Mouse (Mus musculus) midbrain, embryonic 14.5 days (tissue): Measurements from ENCODE around the gene Gm20481. TPM values are rescaled to one million over a fixed set of nuclear protein-coding genes. Genes with fewer than 3 reads are reported as not detected.
A peak's percentile ranks its signal among the peaks of the same experiment; 100 is the strongest.

Experiments used
- ATAC-seq: fragments of 200-750 bp; cut with Nextera tagmentation; 2 replicates; pipeline ENCODE4 v1.8.0; 2017; ENCODE audit warnings: moderate number of reproducible peaks, moderate library complexity; ENCODE audit not compliant: low FRiP score, low TSS enrichment
- DNase-seq: peaks from one replicate; pipeline ENCODE4 v3.0.0-alpha.2; 2015
- H3K27ac ChIP-seq: fragments of 300-500 bp; sonication (generic); replicated peaks from 2 replicates; pipeline ENCODE4 v1.5.1; 2014; ENCODE audit warnings: mild to moderate bottlenecking, low read depth, low read length, moderate library complexity
- H3K27me3 ChIP-seq: fragments of 300-500 bp; sonication (generic); 2 replicates; pipeline ENCODE4 v1.6.1; 2014; ENCODE audit warnings: low read length, control low read depth, mixed read lengths; ENCODE audit not compliant: control insufficient read depth, insufficient read depth
- H3K36me3 ChIP-seq: fragments of 300-500 bp; sonication (generic); 2 replicates; pipeline ENCODE4 v1.6.1; 2014; ENCODE audit warnings: low read length, control low read depth; ENCODE audit not compliant: control insufficient read depth, insufficient read depth
- H3K4me1 ChIP-seq: fragments of 300-500 bp; sonication (generic); 2 replicates; pipeline ENCODE4 v1.6.1; 2014; ENCODE audit warnings: mild to moderate bottlenecking, antibody characterized with exemption, low read length, control low read depth; ENCODE audit not compliant: control insufficient read depth, insufficient read depth
- H3K4me2 ChIP-seq: fragments of 300-500 bp; sonication (generic); 2 replicates; pipeline ENCODE4 v1.6.1; 2014; ENCODE audit warnings: mild to moderate bottlenecking, low read length, moderate library complexity
- H3K4me3 ChIP-seq: fragments of 300-500 bp; sonication (generic); replicated peaks from 2 replicates; pipeline ENCODE4 v1.5.1; 2014; ENCODE audit warnings: low read depth, low read length
- H3K9ac ChIP-seq: fragments of 300-500 bp; sonication (generic); replicated peaks from 2 replicates; pipeline ENCODE4 v1.6.1; 2014; ENCODE audit warnings: mild to moderate bottlenecking, low read length, moderate library complexity
- H3K9me3 ChIP-seq: fragments of 300-500 bp; sonication (generic); 2 replicates; pipeline ENCODE4 v1.6.1; 2016; ENCODE audit warnings: low read length, control low read depth, mixed read lengths; ENCODE audit not compliant: control insufficient read depth
- WGBS: fragments of 180-500 bp; shearing (Covaris S2); extraction: QIAGEN DNeasy Blood & Tissue Kit; methylation state at CpG from one replicate; pipeline ENCODE4 v1.1.7; 2014; 5-methylcytosine and 5-hydroxymethylcytosine counted together
- polyA plus RNA-seq: library from polyadenylated mRNA; unstranded; fragments of >200 nt; fragmentation: Nextera tagmentation; extraction: Ambion mirVana; gene quantifications from 2 replicates; pipeline ENCODE4 v1.2.1, GENCODE M21; 2014

Gene Gm20481
- polyA plus RNA-seq, 1 experiment from 2014 or later, result 2.3 TPM

DNA sequence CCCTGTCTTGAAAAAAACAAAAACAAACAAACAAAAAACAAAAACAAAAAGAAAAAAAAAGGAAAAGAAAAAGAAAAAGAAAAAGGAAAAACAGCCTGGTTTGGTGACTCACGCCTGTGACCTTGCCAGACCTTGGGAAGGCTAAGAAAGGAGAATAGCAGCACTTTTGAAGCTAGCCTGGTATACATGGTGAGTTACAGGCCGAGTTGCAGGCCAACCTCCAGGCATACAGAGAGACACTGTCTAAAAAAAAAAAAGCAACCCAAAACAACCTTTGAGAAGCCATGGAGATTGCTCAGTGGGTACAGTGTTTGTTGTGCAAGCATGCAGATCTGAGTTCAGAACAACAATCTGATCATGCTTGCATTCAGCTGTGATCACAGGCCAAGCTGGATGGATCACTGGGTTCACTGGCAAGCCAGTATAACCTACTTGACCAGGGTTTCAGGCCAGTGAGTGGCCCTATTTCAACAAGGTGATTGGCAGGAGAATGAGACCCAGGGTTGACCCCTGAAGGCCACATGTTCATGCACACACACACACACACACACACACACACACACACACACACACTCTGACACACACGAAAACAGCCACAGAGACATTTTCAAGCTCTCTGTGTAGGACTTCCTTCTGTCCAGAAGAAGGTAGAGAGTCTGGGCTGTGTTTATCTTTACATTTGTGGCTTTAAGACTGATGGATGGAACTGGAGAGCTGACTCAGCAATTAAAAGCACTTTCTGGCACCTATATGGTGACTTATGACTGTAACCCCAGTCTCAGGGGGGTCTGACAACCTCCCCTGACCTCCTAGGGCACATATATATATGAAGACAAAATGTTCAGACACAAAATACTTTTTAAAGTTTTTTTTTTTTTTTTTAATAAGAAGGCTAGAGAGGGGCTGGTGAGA is 6.1 kb downstream of the Gm20481 start:
- DNase-seq (no peak), ATAC-seq (no peak)
- H3K4me2 ChIP-seq, result no peak overlapping the region
- no peaks in the 10 kb centered on the region for H3K27me3 ChIP-seq
- 0 out of 2 replicates have a peak, but pooled peaks cover 2% of the 10 kb centered on the region for H3K36me3 ChIP-seq
- no peak overlapping the region for H3K27ac ChIP-seq
- peaks cover 6% of the 10 kb centered on the region for H3K4me1 ChIP-seq
- H3K9ac ChIP-seq, result no peak overlapping the region
- no peak overlapping the region for H3K4me3 ChIP-seq
- no peaks in the 10 kb centered on the region for H3K9me3 ChIP-seq
- WGBS, result 86% methylated on average over 3 of the region's 3 CpGs

DNA sequence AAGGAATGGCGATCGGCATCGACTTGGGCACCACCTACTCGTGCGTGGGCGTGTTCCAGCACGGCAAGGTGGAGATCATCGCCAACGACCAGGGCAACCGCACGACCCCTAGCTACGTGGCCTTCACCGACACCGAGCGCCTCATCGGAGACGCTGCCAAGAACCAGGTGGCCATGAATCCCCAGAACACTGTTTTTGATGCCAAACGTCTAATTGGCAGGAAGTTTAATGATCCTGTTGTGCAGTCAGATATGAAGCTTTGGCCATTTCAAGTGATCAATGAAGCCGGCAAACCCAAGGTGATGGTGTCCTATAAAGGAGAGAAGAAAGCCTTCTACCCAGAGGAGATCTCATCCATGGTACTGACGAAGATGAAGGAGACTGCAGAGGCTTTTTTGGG is 7.3 kb downstream of the Gm20481 start:
- Histone ChIP-seq H3K9ac (no peak overlapping the region), H3K27ac (no peak overlapping the region), H3K36me3 (0 out of 2 replicates have a peak, but pooled peaks cover 2% of the 10 kb centered on the region), H3K4me2 (no peak overlapping the region), H3K4me3 (no peak overlapping the region), H3K4me1 (peaks cover 10% of the 10 kb centered on the region), H3K9me3 (no peaks in the 10 kb centered on the region), H3K27me3 (no peaks in the 10 kb centered on the region)
- ATAC-seq (no peak), DNase-seq (no peak)
- 96% methylated on average over 20 of the region's 20 CpGs for WGBS

GRCm38 (mm10) chr17:34978239-34978638 is 8.5 kb downstream of the Gm20481 start:
- Histone ChIP-seq H3K9ac (no peak overlapping the region), H3K27me3 (no peaks in the 10 kb centered on the region), H3K27ac (no peak overlapping the region), H3K4me1 (peaks cover 12% of the 10 kb centered on the region), H3K9me3 (no peaks in the 10 kb centered on the region), H3K36me3 (0 out of 2 replicates have a peak, but pooled peaks cover 2% of the 10 kb centered on the region), H3K4me3 (no peak overlapping the region), H3K4me2 (no peak overlapping the region)
- DNase-seq (no peak), ATAC-seq (no peak)
- WGBS, result 91% methylated on average over 27 of the region's 27 CpGs

- Histone ChIP-seq H3K9ac (no peak overlapping the region), H3K4me2 (no peak overlapping the region), H3K9me3 (no peaks in the 10 kb centered on the region), H3K4me3 (no peak overlapping the region), H3K27ac (no peak overlapping the region), H3K27me3 (no peaks in the 10 kb centered on the region), H3K4me1 (peaks cover 12% of the 10 kb centered on the region), H3K36me3 (0 out of 2 replicates have a peak, but pooled peaks cover 2% of the 10 kb centered on the region)
- DNase-seq, result no peak
- ATAC-seq, result no peak
- WGBS, result 93% methylated on average over 4 of the region's 4 CpGs
Measured at GRCm38 (mm10) chr17:34979631-34980030, 9.9 kb downstream of the Gm20481 start.

GRCm38 (mm10) chr17:34980655-34981054 is 10.9 kb downstream of the Gm20481 start:
- Histone ChIP-seq H3K9me3 (no peaks in the 10 kb centered on the region), H3K4me3 (peak overlapping the region; percentile 82), H3K9ac (peak overlapping the region; percentile 84), H3K27me3 (no peaks in the 10 kb centered on the region), H3K27ac (0 out of 2 replicates have a peak overlapping the region, but pooled peaks have one; percentile 27), H3K4me1 (peaks cover 12% of the 10 kb centered on the region), H3K4me2 (peak overlapping the region; percentile 96), H3K36me3 (peaks cover 8% of the 10 kb centered on the region)
- WGBS, result 18% methylated on average over 2 of the region's 2 CpGs
- peak; percentile 75 for DNase-seq
- no peak for ATAC-seq

DNA sequence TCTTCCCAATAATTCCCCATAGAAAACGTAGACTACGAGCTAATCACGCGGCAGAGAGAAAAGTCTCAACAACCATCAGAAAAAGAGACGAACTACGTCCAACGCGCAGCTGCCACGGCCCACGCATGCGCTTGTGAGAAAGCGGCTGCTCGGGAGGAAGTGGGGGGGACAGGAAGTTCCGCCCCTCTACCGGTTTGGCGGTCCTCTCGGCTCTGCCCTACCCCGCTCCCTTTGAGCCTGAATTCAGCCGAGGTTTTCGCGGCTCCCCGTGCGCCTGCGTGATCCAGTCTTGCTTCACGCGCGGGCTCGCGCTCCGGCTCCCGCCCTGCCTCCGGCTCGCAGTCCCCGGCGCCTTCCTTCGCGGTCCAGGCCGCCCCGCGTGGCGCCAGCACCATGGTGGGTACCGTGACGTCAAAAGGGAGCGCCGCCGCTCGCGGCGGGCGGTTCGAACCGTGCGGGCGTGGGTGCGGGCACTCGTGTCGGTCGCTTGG is 12.0 kb downstream of the Gm20481 start, which contains the start of gene Lsm2:
TSS of gene Lsm2 (plus strand) at position 173 of the 491 bp plus-strand sequence.
- peak within 1 kb of the TSS; percentile 84 for H3K9ac ChIP-seq
- peak within 1 kb of the TSS; percentile 96 for H3K27ac ChIP-seq
- no peaks in the 10 kb centered on the region for H3K9me3 ChIP-seq
- H3K4me2 ChIP-seq, result peak within 1 kb of the TSS; percentile 96
- no peaks in the 10 kb centered on the region for H3K27me3 ChIP-seq
- WGBS, result under 1% methylated on average over 58 of the region's 58 CpGs
- ATAC-seq, result peak; percentile 96
- peaks cover 12% of the 10 kb centered on the region for H3K4me1 ChIP-seq
- peak; percentile 96 for DNase-seq
- peak within 1 kb of the TSS; percentile 82 for H3K4me3 ChIP-seq
- peaks cover 16% of the 10 kb centered on the region for H3K36me3 ChIP-seq

DNA sequence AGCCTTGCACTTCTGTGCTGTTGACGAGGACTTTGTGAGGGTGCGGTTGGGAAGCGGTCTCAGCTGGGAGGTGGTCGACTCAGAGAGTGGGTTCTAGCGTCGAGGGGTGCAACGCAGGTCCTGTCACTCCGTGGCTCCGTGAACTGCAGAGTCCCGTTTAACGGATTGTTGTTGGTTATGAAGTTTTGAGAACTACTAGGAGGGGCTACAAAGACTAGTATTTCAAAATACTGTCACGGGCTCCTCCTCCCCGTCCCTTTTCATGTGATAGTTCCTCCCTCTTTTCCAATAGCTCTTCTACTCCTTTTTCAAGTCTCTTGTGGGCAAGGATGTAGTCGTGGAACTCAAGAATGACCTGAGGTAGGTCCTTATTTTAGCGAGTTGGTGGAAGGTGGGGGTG is 12.6 kb downstream of the Gm20481 start:
- peaks cover 15% of the 10 kb centered on the region for H3K36me3 ChIP-seq
- WGBS, result under 1% methylated on average over 15 of the region's 15 CpGs
- DNase-seq (no peak), ATAC-seq (no peak)
- peaks cover 12% of the 10 kb centered on the region for H3K4me1 ChIP-seq
- H3K9ac ChIP-seq, result peak overlapping the region; percentile 84
- no peaks in the 10 kb centered on the region for H3K9me3 ChIP-seq
- H3K4me2 ChIP-seq, result peak overlapping the region; percentile 96
- no peaks in the 10 kb centered on the region for H3K27me3 ChIP-seq
- peak overlapping the region; percentile 82 for H3K4me3 ChIP-seq
- peak overlapping the region; percentile 96 for H3K27ac ChIP-seq

GRCm38 (mm10) chr17:34984218-34984617 is 14.5 kb downstream of the Gm20481 start:
- H3K27ac ChIP-seq, result no peak overlapping the region
- H3K36me3 ChIP-seq, result peaks cover 24% of the 10 kb centered on the region
- WGBS, result 78% methylated on average over 2 of the region's 2 CpGs
- peaks cover 12% of the 10 kb centered on the region for H3K4me1 ChIP-seq
- no peak overlapping the region for H3K4me2 ChIP-seq
- no peaks in the 10 kb centered on the region for H3K27me3 ChIP-seq
- no peak overlapping the region for H3K9ac ChIP-seq
- H3K9me3 ChIP-seq, result no peaks in the 10 kb centered on the region
- ATAC-seq, result no peak
- peak; percentile 73 for DNase-seq
- H3K4me3 ChIP-seq, result no peak overlapping the region
